Mouse (Mus musculus): ENCODE data around the gene Tex44.

- TF ChIP-seq POLR2A (IDR thresholded peaks at IDR 0.05; ENCODE audit: borderline replicate concordance, extremely low read depth, insufficient read depth, insufficient read length, poor library complexity, severe bottlenecking), result no peak
- no peak for TF ChIP-seq CTCF (IDR thresholded peaks at IDR 0.05; ENCODE audit: borderline replicate concordance, extremely low read depth, insufficient read depth, insufficient read length)
These were observed 41.3 kb downstream of the Tex44 start for GRCm38 (mm10) chr1:86467416-86467815.
